Mouse (Mus musculus) MN1 (cell line): Measurements from ENCODE around the gene Vmn2r28.
"Not testable (repeated sequence)": the region's sequence is repeated elsewhere in the genome, so short reads cannot be mapped to it uniquely, and the experiment has no call there.

Source experiments
- DNase-seq: peaks from one replicate; pipeline ENCODE4 v3.0.0-alpha.2; 2016; ENCODE audit warnings: low spot score

Gene Vmn2r28

GRCm38 (mm10) chr7:5493856-5494255 is at the start of gene Vmn2r28:
TSS of gene Vmn2r28 (minus strand) at chr7:5493956.
- DNase-seq = not testable (repeated sequence)

GRCm38 (mm10) chr7:5540770-5541436 is 47.1 kb upstream of the Vmn2r28 start:
- not testable (repeated sequence) for DNase-seq

- DNase-seq = no peak
Observed at GRCm38 (mm10) chr7:5456674-5457073, 37.1 kb downstream of the Vmn2r28 start, which contains the start of gene Vmn1r59. TSS of gene Vmn1r59 (minus strand) at chr7:5456774.

- DNase-seq = not testable (repeated sequence)
Observed at GRCm38 (mm10) chr7:5454011-5454410, 39.7 kb downstream of the Vmn2r28 start.

- no peak for DNase-seq
Observed at GRCm38 (mm10) chr7:5448627-5449026, 45.1 kb downstream of the Vmn2r28 start.
